Mouse (Mus musculus) kidney, embryonic 16.5 days (tissue): ENCODE measurements around the gene Gamt. TPM values are rescaled to one million over a fixed set of nuclear protein-coding genes. Genes with fewer than 3 reads are reported as not detected.

ENCODE experiments used
- ATAC-seq: fragments of 200-750 bp; cut with Nextera tagmentation; 2 replicates; pipeline ENCODE4 v1.8.0; 2017; ENCODE audit warnings: moderate TSS enrichment; ENCODE audit not compliant: low FRiP score, low TSS enrichment
- H3K27ac ChIP-seq: fragments of 300-500 bp; sonication (generic); 2 replicates; pipeline ENCODE4 v1.5.1; 2014; ENCODE audit warnings: low read length
- H3K27me3 ChIP-seq: fragments of 300-500 bp; sonication (generic); 2 replicates; pipeline ENCODE4 v1.6.1; 2014; ENCODE audit warnings: low read length, control low read depth, mixed read lengths; ENCODE audit not compliant: insufficient read depth
- H3K36me3 ChIP-seq: fragments of 300-500 bp; sonication (generic); 2 replicates; pipeline ENCODE4 v1.6.1; 2014; ENCODE audit warnings: low read length, control low read depth, mixed read lengths; ENCODE audit not compliant: insufficient read depth
- H3K4me1 ChIP-seq: fragments of 300-500 bp; sonication (generic); 2 replicates; pipeline ENCODE4 v1.6.1; 2014; ENCODE audit warnings: low read length, control low read depth, mixed read lengths; ENCODE audit not compliant: insufficient read depth
- H3K4me2 ChIP-seq: fragments of 300-500 bp; sonication (generic); replicated peaks from 2 replicates; pipeline ENCODE4 v1.6.1; 2014; ENCODE audit warnings: low read depth, low read length
- H3K4me3 ChIP-seq: fragments of 300-500 bp; sonication (generic); 2 replicates; pipeline ENCODE4 v1.5.1; 2014; ENCODE audit warnings: mild to moderate bottlenecking, low read length
- H3K9ac ChIP-seq: fragments of 300-500 bp; sonication (generic); replicated peaks from 2 replicates; pipeline ENCODE4 v1.6.1; 2014; ENCODE audit warnings: low read length
- H3K9me3 ChIP-seq: fragments of 300-500 bp; sonication (generic); 2 replicates; pipeline ENCODE4 v1.6.1; 2016; ENCODE audit warnings: low read length, control low read depth
- WGBS: fragments of 180-500 bp; shearing (Covaris S2); extraction: QIAGEN DNeasy Blood & Tissue Kit; methylation state at CpG from one replicate; pipeline ENCODE4 v1.1.7; 2014; 5-methylcytosine and 5-hydroxymethylcytosine counted together
- polyA plus RNA-seq: library from polyadenylated mRNA; unstranded; fragments of >200 nt; fragmentation: Nextera tagmentation; extraction: Ambion mirVana; gene quantifications from 2 replicates; pipeline ENCODE4 v1.2.1, GENCODE M21; 2015

The Gamt gene
- polyA plus RNA-seq, 1 experiment from 2014 or later = 38.3 TPM

- no peak overlapping the region for H3K27ac ChIP-seq
- no peak overlapping the region for H3K9ac ChIP-seq
- no peak overlapping the region for H3K4me3 ChIP-seq
- 92% methylated on average over 8 of the region's 8 CpGs for WGBS
- H3K4me1 ChIP-seq = peaks cover 21% of the 10 kb centered on the region
- peaks cover 35% of the 10 kb centered on the region for H3K36me3 ChIP-seq
- H3K4me2 ChIP-seq = no peak overlapping the region
- ATAC-seq = no peak
- no peaks in the 10 kb centered on the region for H3K27me3 ChIP-seq
- H3K9me3 ChIP-seq = no peaks in the 10 kb centered on the region
Measured at GRCm38 (mm10) chr10:80271870-80272585, 11.2 kb upstream of the Gamt start.

DNA sequence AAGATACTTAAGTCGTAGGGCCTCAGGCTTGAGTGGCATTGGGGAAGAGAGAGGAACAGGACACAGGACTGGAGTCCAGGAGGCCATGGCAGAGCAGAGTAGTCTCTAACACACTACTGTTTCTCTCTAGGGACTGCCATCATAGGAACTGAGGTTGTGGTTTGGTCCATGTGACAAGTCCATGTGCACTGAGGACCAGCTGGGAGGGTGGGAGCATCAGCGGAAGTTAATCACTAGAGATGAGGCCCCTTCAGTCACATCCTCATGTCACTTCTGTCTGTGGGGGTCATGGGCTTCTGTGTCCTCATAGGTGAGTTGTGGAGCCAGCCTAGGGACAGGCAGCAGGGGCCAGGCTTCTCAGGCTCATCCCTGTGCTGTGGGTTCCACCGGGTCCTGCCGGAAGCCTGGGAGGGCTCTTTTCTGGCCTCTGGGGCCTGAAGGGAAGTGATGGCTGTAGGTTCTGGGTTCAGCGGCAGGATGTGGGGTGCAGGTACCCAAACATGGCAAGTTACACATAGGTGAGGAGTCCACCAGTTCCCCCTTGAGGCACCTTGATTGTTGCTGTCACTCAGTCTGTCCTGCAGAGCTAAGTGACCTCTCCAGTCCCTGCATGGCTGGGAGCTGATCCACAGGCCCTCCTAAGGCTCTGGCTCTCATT is 10.5 kb upstream of the Gamt start:
- Histone ChIP-seq H3K9ac (no peak overlapping the region; the same call in 1 of the 2 replicates), H3K4me2 (no peak overlapping the region), H3K9me3 (no peaks in the 10 kb centered on the region), H3K27ac (0 out of 2 replicates have a peak overlapping the region, but pooled peaks have one; percentile 6), H3K4me3 (no peak overlapping the region), H3K36me3 (peaks cover 29% of the 10 kb centered on the region), H3K27me3 (no peaks in the 10 kb centered on the region), H3K4me1 (peaks cover 28% of the 10 kb centered on the region)
- WGBS = 79% methylated on average over 5 of the region's 5 CpGs
- no peak for ATAC-seq

- H3K4me2 ChIP-seq = no peak overlapping the region
- H3K9me3 ChIP-seq = no peaks in the 10 kb centered on the region
- H3K27ac ChIP-seq = no peak overlapping the region
- WGBS = 81% methylated on average over 6 of the region's 6 CpGs
- no peak for ATAC-seq
- no peak overlapping the region for H3K4me3 ChIP-seq
- H3K27me3 ChIP-seq = no peaks in the 10 kb centered on the region
- H3K36me3 ChIP-seq = peaks cover 24% of the 10 kb centered on the region
- peaks cover 34% of the 10 kb centered on the region for H3K4me1 ChIP-seq
- no peak overlapping the region; the same call in 1 of the 2 replicates for H3K9ac ChIP-seq
Measured at GRCm38 (mm10) chr10:80270734-80271181, 9.9 kb upstream of the Gamt start.

- Histone ChIP-seq H3K36me3 (peaks cover 19% of the 10 kb centered on the region), H3K27me3 (no peaks in the 10 kb centered on the region), H3K4me3 (no peak overlapping the region), H3K9ac (no peak overlapping the region), H3K9me3 (no peaks in the 10 kb centered on the region), H3K4me1 (peaks cover 36% of the 10 kb centered on the region), H3K27ac (no peak overlapping the region), H3K4me2 (no peak overlapping the region)
- no peak for ATAC-seq
- WGBS = 87% methylated on average over 2 of the region's 2 CpGs
Measured at GRCm38 (mm10) chr10:80270099-80270498, 9.3 kb upstream of the Gamt start.

- no peak for ATAC-seq
- peak overlapping the region; percentile 72 for H3K4me2 ChIP-seq
- no peaks in the 10 kb centered on the region for H3K9me3 ChIP-seq
- H3K9ac ChIP-seq = peak overlapping the region; percentile 97
- H3K27ac ChIP-seq = peak overlapping the region; percentile 72
- no peaks in the 10 kb centered on the region for H3K27me3 ChIP-seq
- under 1% methylated on average over 18 of the region's 18 CpGs for WGBS
- H3K4me3 ChIP-seq = peak overlapping the region; percentile 98
- 0 out of 2 replicates have a peak, but pooled peaks cover 6% of the 10 kb centered on the region for H3K36me3 ChIP-seq
- H3K4me1 ChIP-seq = peaks cover 42% of the 10 kb centered on the region
Measured at GRCm38 (mm10) chr10:80265149-80265486, 4.3 kb upstream of the Gamt start.

DNA sequence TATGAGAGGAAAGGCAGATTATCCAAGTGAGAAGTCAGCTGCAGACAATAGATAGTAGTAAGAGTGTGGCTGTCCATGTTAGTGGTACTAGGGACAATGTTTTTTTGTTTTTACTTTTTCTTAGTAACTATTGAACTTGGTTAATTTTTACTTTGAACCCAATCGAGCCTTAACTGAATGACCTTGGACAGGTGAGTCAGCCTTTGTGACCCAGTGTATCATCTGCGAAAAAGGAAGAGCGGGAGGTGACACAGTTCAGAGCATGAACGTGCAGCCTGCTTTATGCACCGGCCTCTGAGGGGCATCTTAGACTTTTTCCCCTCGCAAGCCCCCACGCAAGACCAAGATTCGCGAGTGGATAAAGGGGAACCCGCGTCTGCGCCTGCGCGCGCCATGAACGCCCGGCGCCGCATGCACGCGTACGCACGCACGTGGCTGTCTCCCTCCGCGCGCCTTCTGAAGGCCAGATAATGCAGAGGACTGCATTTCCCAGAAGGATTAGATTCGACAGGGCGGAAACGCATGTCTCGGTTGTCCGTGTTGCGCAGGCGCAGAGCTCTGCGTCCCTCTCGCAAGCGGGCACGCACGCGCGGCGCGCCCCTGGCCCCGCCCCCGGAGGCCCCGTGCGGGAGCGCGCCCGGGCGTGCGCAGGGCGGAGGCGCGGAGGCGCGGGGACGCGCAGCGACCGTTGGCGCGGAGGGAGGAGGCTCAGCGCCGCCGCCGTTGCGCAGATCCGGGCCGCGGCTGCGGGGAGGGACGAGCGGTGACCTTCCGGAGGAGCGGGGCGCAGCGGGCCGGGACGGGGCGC is 3.7 kb upstream of the Gamt start:
- WGBS = 1% methylated on average over 59 of the region's 81 CpGs
- Histone ChIP-seq H3K27ac (peak overlapping the region; percentile 72), H3K4me1 (peaks cover 45% of the 10 kb centered on the region), H3K27me3 (no peaks in the 10 kb centered on the region), H3K4me2 (peak overlapping the region; percentile 72), H3K4me3 (peak overlapping the region; percentile 98), H3K9ac (peak overlapping the region; percentile 97), H3K36me3 (0 out of 2 replicates have a peak, but pooled peaks cover 6% of the 10 kb centered on the region), H3K9me3 (no peaks in the 10 kb centered on the region)
- ATAC-seq = peak; percentile 40

DNA sequence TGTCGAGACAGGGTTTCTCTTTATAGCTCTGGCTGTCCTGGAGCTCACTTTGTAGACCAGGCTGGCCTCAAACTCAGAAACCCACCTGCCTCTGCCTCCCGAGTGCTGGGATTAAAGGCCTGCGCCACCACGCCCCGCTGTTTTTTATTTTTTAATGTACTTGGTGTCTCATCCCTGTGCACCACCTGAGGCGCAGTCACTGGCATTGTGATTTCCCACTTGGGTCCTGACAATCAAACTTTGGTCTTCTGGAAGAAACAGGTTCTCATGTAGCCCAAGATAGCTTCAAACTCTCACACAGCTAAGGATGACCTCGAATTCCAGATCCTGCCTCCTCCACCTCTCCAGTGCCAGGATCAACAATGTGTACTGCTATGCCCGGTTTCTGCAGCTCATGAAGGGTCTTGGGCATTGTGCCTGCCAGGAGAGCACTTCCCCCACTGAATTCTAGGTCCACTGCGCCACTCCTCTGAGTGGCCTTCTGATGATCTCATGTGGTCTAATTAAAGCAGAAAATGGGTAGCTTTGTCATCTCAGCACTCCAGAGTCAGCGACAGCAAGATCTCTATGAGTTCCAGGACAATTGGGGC is 2.1 kb upstream of the Gamt start:
- Histone ChIP-seq H3K27ac (no peak overlapping the region), H3K27me3 (no peaks in the 10 kb centered on the region), H3K4me1 (peaks cover 46% of the 10 kb centered on the region), H3K9ac (no peak overlapping the region), H3K4me3 (no peak overlapping the region), H3K36me3 (peaks cover 14% of the 10 kb centered on the region; the same call in 1 of the 2 replicates), H3K9me3 (no peaks in the 10 kb centered on the region), H3K4me2 (no peak overlapping the region)
- ATAC-seq = no peak
- 92% methylated on average over 10 of the region's 10 CpGs for WGBS

GRCm38 (mm10) chr10:80262169-80262568 is 1.4 kb upstream of the Gamt start:
- H3K36me3 ChIP-seq = peaks cover 14% of the 10 kb centered on the region; the same call in 1 of the 2 replicates

DNA sequence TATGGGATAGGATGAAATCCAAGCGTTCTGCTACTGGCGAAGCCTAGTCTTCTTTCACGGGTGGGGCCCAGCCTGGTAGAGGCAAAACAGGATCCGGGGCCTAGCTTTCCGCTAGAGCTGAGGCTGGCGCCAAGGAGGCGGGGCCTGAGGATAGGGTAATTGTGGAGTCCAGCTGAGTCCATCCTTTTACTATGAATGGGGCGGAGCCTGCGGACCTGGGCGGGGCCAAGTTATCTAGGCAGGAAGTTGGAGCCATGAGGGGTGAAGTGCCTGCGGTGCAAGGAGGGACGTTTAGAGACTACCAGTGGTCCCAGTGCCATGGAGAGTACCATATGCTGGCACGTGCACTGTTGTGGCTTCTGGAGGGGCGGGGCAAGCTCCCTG is 765 bp upstream of the Gamt start:
- peaks cover 33% of the 10 kb centered on the region for H3K4me1 ChIP-seq
- peak overlapping the region; percentile 63 for H3K4me3 ChIP-seq
- H3K27ac ChIP-seq = peak overlapping the region; percentile 100
- H3K9ac ChIP-seq = peak overlapping the region; percentile 79
- peak overlapping the region; percentile 94 for H3K4me2 ChIP-seq
- 0% methylated on average over 14 of the region's 14 CpGs for WGBS
- ATAC-seq = peak; percentile 71
- H3K9me3 ChIP-seq = no peaks in the 10 kb centered on the region
- peaks cover 20% of the 10 kb centered on the region for H3K36me3 ChIP-seq
- H3K27me3 ChIP-seq = no peaks in the 10 kb centered on the region

More at GRCm38 (mm10) chr10:80262169-80262568, 1.4 kb upstream of the Gamt start:
- ATAC-seq = no peak
- Histone ChIP-seq H3K4me2 (peak overlapping the region; percentile 94), H3K9ac (peak overlapping the region; percentile 79), H3K9me3 (no peaks in the 10 kb centered on the region), H3K27ac (peak overlapping the region; percentile 100), H3K4me3 (peak overlapping the region; percentile 63), H3K27me3 (no peaks in the 10 kb centered on the region), H3K4me1 (peaks cover 39% of the 10 kb centered on the region)
- WGBS = 73% methylated on average over 12 of the region's 12 CpGs
